11 mouse cellular contexts compared by ENCODE assay signal in genomic region chr6:141399411-141399810, GRCm38 (mm10).
A peak's percentile ranks its signal among the peaks of the same experiment; 100 is the strongest.
DNase-seq lines count a peak whose midpoint lies in the region; ATAC-seq lines count a peak whose summit lies in the region.
"Had no signal": no experiment of that assay in that cellular context is flagged by ENCODE, and none has a peak within 500 bp of the region (broad histone marks: within the 10 kb centered on the region; RNA-seq: fewer than 3 reads in every experiment).

No protein-coding gene starts in this region.

- H3K4me2 ChIP-seq in lung, embryonic 16.5 days (ENCODE audit: low read depth, low read length), result no peak overlapping the region
- H3K4me2 ChIP-seq in heart, embryonic 15.5 days, result no peak overlapping the region

- peaks cover under 1% of the 10 kb centered on the region; the same call in 1 of the 2 replicates for H3K4me1 ChIP-seq in lung, embryonic 16.5 days (replicated peaks; ENCODE audit: control insufficient read depth, insufficient read depth, low read length)
- H3K4me1 ChIP-seq in heart, embryonic 15.5 days (replicated peaks), result peaks cover 10% of the 10 kb centered on the region; the same call in 1 of the 2 replicates

- 19% methylated on average over 4 of the region's 4 CpGs for whole genome bisulfite sequencing in lung, embryonic 16.5 days
- 45% methylated on average over 4 of the region's 4 CpGs for WGBS in heart, embryonic 15.5 days

- no peak overlapping the region for H3K9ac ChIP-seq in lung, embryonic 16.5 days (ENCODE audit: low read length)
- H3K9ac ChIP-seq in heart, embryonic 15.5 days, result no peak overlapping the region

- peak; percentile 12 for DNase-seq in gastrocnemius, adult 18-20 months (ENCODE audit: low spot score)
- DNase-seq in gastrocnemius, adult 8-10 months (ENCODE audit: low spot score in 2 of 2), result no peak
- DNase-seq in lung, postnatal 25 days (ENCODE audit: low spot score), result no peak
- DNase-seq in kidney, postnatal 36 days, result peak; percentile 27 to 45
- no peak for DNase-seq in embryo, embryonic 9.5 days (ENCODE audit: extremely low spot score)
- no peak for DNase-seq in embryo, embryonic 10 days (ENCODE audit: low spot score)
- DNase-seq: cerebellum, adult 9-11 months; thymus, postnatal 25 days had no signal

- ATAC-seq in lung, embryonic 16.5 days (ENCODE audit: low read depth), result 0 out of 2 replicates have a peak, but pooled peaks have one; percentile 41
- ATAC-seq in heart, embryonic 15.5 days (replicated peaks; ENCODE audit: insufficient number of reproducible peaks, insufficient read depth, low FRiP score, low read depth), result peak; percentile 75

- H3K36me3 ChIP-seq in lung, embryonic 16.5 days (ENCODE audit: control insufficient read depth, insufficient read depth, low read length), result no peaks in the 10 kb centered on the region
- H3K36me3 ChIP-seq in heart, embryonic 15.5 days, result no peaks in the 10 kb centered on the region

- no peaks in the 10 kb centered on the region for H3K27me3 ChIP-seq in lung, embryonic 16.5 days (ENCODE audit: control insufficient read depth, insufficient read depth, low read depth, low read length)
- no peaks in the 10 kb centered on the region for H3K27me3 ChIP-seq in heart, embryonic 15.5 days

- no peak overlapping the region for H3K4me3 ChIP-seq in lung, embryonic 16.5 days (ENCODE audit: low read length)
- H3K4me3 ChIP-seq in heart, embryonic 15.5 days, result no peak overlapping the region
- H3K4me3 ChIP-seq: erythroblast, embryonic 14.5 days had no signal

- no peaks in the 10 kb centered on the region for H3K9me3 ChIP-seq in lung, embryonic 16.5 days (ENCODE audit: control insufficient read depth, low read length)
- H3K9me3 ChIP-seq in heart, embryonic 15.5 days (replicated peaks), result no peaks in the 10 kb centered on the region

- no peak overlapping the region for H3K27ac ChIP-seq in lung, embryonic 16.5 days (ENCODE audit: low read length)
- peak overlapping the region; percentile 45 for H3K27ac ChIP-seq in heart, embryonic 15.5 days

Comparison
In these comparisons a context has a peak if more than half of its experiments do, and no peak if none do; other contexts are left out.
1. DNase-seq: peak in gastrocnemius, adult 18-20 months (single experiment) and kidney, postnatal 36 days (2 of 2); none in gastrocnemius, adult 8-10 months (0 of 2), lung, postnatal 25 days (single experiment), embryo, embryonic 9.5 days (single experiment) and embryo, embryonic 10 days (single experiment).